Mouse (Mus musculus) lung, postnatal 10 days (tissue): ENCODE data around the gene Galnt11.
"Not testable (repeated sequence)": the region's sequence is repeated elsewhere in the genome, so short reads cannot be mapped to it uniquely, and the experiment has no call there.

Experiments used
- DNase-seq: peaks from one replicate; pipeline ENCODE4 v3.0.0; 2021

Gene Galnt11

GRCm38 (mm10) chr5:25221604-25222003 lies at the start of gene Galnt11:
TSS of gene Galnt11 (plus strand) at chr5:25221904.
- DNase-seq = no peak

GRCm38 (mm10) chr5:25177937-25178336 lies 43.8 kb upstream of the Galnt11 start:
- not testable (repeated sequence) for DNase-seq

- DNase-seq = not testable (repeated sequence)
Measured at GRCm38 (mm10) chr5:25178543-25178942, 43.2 kb upstream of the Galnt11 start.

- DNase-seq = no peak
Measured at GRCm38 (mm10) chr5:25179284-25179683, 42.4 kb upstream of the Galnt11 start.

GRCm38 (mm10) chr5:25179936-25180488 lies 41.7 kb upstream of the Galnt11 start:
- no peak for DNase-seq

GRCm38 (mm10) chr5:25181004-25181531 lies 40.6 kb upstream of the Galnt11 start, which contains the start of gene Galntl5:
TSS of gene Galntl5 (plus strand) at chr5:25181460.
- peak; percentile 8 for DNase-seq

GRCm38 (mm10) chr5:25183595-25183994 lies 38.1 kb upstream of the Galnt11 start:
- no peak for DNase-seq

- peak; percentile 12 for DNase-seq
Measured at GRCm38 (mm10) chr5:25184594-25184993, 37.1 kb upstream of the Galnt11 start.

- no peak for DNase-seq
Measured at GRCm38 (mm10) chr5:25187727-25188126, 34.0 kb upstream of the Galnt11 start.

GRCm38 (mm10) chr5:25188802-25189201 lies 32.9 kb upstream of the Galnt11 start:
- peak; percentile 26 for DNase-seq

- DNase-seq = no peak
Measured at GRCm38 (mm10) chr5:25190521-25190920, 31.2 kb upstream of the Galnt11 start.

GRCm38 (mm10) chr5:25211872-25212271 lies 9.8 kb upstream of the Galnt11 start:
- no peak for DNase-seq

GRCm38 (mm10) chr5:25213216-25213615 lies 8.5 kb upstream of the Galnt11 start:
- not testable (repeated sequence) for DNase-seq

- no peak for DNase-seq
Measured at GRCm38 (mm10) chr5:25215006-25215405, 6.7 kb upstream of the Galnt11 start.

- DNase-seq = peak; percentile 92
Measured at GRCm38 (mm10) chr5:25222752-25223702, 1.3 kb downstream of the Galnt11 start, which contains the start of gene E130116L18Rik. TSS of gene E130116L18Rik (minus strand) at chr5:25223153.

- not testable (repeated sequence) for DNase-seq
Measured at GRCm38 (mm10) chr5:25224377-25224776, 2.7 kb downstream of the Galnt11 start.

GRCm38 (mm10) chr5:25243101-25243500 lies 21.4 kb downstream of the Galnt11 start:
- DNase-seq = no peak

GRCm38 (mm10) chr5:25245806-25246472 lies 24.2 kb downstream of the Galnt11 start:
- no peak for DNase-seq

GRCm38 (mm10) chr5:25246473-25246865 lies 24.8 kb downstream of the Galnt11 start:
- no peak for DNase-seq

- no peak for DNase-seq
Measured at GRCm38 (mm10) chr5:25247036-25247435, 25.3 kb downstream of the Galnt11 start.

GRCm38 (mm10) chr5:25252423-25252822 lies 30.7 kb downstream of the Galnt11 start:
- DNase-seq = no peak

GRCm38 (mm10) chr5:25252825-25253544 lies 31.3 kb downstream of the Galnt11 start:
- no peak for DNase-seq
